Mouse (Mus musculus) bone marrow macrophage, adult 2 months (primary cell): ENCODE measurements around the gene Disp2.

Experiments used
- CTCF ChIP-seq: IDR thresholded peaks from 2 replicates; pipeline ENCODE4 v1.5.1; 2012; ENCODE audit warnings: low read depth, mild to moderate bottlenecking, low read length, moderate library complexity
- POLR2A ChIP-seq: IDR thresholded peaks from 2 replicates; pipeline ENCODE4 v1.6.1; 2012; ENCODE audit warnings: mild to moderate bottlenecking, low read depth, low read length, borderline replicate concordance

DNA sequence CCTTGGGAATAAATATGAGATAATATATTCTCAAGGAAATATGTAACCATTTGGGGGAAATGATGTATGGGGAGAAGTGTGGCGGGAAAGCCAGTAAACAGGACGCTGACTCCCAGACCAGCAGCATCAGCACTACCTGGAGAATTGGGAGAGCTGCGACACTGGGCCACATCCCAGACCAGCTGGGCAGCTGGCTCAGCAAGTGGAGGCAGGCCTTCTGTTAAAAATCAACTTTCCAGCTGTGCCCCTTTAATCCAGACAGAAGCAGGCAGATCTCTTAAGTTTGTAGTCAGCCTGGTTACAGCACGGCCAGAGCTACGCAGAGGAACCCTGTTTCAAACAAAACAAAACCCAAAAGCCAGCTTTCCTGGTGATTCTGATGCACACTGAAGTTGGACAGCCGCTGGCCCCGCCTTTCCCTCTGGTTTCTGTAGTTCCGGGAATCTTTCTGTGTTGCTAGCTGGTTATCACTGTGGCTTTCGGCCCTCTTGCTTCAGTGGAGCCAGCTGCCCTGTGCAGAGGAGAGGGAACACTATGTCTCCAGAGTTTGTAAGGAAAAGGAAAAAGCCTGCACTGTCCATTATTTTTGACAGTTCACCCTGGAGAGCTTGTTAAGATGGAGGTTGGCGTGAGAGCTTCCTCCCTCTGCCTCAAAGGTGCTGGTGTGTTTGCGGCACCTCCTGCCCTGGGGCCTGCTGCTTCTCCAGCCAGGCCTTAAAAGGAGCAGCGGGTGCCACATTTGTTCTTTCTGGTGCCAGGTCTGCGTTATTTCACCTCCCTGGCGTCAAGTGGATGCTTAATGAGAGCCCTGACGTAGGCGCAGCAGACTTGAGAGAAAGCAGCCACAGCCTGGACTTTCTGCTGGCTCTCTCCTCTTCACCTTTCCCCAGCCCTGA is 27.4 kb upstream of the Disp2 start:
- TF ChIP-seq POLR2A = no peak
- no peak for TF ChIP-seq CTCF
